Mouse (Mus musculus) right cerebral cortex, postnatal 4 days (tissue): Measurements from ENCODE around the gene Pias1.

Experiments
- DNase-seq: peaks from one replicate; pipeline ENCODE4 v3.0.0-alpha.2; 2022

The Pias1 gene

DNA sequence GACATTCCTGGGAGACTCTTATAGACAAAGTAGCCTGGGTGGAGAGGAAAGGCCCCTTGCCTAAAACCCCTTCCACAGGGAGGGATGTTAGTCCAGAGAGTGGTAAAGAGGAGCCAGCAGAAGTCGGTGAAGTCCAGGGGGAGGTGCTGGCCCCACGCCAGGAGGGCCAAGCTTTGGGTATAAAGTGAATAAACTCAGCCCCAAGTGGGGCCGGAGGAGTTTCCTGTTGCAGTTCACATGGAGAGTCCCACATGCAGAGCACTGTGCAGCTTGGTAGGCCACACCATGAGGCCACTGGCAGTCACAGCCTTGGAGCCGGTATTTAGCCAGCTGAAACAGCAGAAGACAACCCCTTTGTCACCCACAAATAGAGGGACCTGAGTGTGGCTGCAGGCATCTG is 133.2 kb downstream of the Pias1 start:
- DNase-seq, result no peak

DNA sequence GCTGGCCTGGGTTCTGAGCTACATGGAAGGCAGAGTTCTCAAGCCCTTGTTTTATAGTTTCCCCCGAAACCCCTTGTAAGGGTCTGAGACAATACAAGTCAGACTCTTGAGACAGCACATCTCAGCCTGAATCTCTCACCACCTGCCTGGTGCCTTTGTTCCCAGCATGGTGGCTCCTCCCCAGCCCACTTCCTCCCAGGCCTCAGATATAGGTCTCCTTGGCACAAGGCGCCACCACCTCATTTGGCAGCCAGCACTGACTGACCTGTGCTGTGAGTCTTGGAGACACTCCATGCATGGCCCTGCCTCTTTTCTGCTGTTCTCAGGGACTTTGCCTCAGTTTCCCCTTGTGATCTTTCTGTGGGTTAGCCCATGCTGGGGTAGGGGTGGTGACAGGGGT is 136.2 kb downstream of the Pias1 start:
- no peak for DNase-seq

DNA sequence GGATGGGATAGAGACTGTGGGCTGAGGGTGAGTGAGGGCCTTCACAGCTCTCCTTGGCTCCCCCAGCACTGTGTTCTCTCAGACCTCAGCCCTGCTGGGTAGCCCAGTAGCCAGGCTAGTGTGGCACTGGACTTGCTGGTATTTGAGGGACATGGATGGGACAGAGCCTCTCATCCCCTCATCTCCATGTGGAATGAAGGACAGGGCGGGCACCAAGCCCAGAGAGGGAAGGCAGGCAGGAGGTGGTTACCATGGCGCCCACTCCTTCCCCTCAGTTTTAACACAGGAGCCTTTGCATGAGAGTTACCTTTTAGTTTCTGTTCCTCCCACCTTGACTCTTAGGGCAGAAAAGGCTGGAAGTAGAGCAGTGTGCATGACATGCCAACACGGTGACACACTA is 139.1 kb downstream of the Pias1 start:
- DNase-seq, result peak; percentile 27

DNA sequence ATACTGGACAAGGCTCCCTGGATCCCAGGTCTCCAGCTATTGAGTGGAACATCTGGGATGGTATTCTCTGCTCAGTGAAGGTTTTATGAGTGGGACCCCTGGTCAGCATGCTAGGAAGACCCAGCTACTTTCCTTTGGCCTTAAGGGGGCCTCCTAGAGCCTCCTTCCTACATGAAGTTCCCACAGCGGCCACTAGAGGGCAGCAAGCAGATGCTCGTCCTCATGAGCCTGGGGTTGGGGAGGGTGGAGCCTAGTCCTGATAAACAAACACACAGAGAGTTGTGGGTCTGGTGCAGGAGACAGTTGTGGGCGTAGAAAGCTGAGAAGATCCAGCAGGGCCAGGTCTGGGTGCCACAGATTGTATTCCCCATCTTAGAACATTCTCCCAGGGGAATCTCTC is 140.0 kb downstream of the Pias1 start:
- DNase-seq, result peak; percentile 90

- DNase-seq, result no peak
These were observed 143.3 kb downstream of the Pias1 start for GRCm38 (mm10) chr9:62844461-62844860.

DNA sequence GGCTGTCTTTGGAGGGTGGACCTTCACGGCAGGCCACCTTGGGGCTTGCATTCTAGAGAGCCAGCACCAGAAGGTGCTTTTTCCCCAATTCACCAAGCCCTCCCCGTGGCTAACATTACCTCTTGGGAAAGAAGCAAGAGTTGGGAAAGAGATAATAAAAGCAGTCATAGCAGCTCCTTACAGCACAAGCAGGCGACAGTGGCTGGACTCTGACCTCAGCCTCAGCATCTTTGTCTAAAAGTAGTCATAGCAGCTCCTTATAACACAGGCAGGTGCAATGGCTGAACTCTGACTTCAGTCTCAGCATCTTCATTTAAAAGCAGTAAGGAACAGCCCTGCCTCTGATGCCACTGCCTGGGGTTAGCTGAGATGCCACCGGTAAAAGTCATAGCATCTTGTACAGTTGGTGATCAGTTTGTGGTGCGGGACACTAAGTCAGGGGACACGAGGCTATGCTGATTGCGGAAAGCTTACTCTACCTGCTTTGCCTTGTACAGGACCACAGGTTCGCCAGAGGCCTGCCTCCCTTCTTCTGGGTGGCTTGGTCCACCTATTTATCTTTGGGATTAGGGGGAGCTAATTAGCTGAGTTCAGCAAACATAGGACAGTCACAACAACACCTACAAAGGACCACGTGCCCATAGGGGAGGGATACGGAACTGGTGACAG is 144.2 kb downstream of the Pias1 start:
- DNase-seq, result no peak

- DNase-seq, result no peak
These were observed 148.5 kb downstream of the Pias1 start for GRCm38 (mm10) chr9:62839172-62839770.

DNA sequence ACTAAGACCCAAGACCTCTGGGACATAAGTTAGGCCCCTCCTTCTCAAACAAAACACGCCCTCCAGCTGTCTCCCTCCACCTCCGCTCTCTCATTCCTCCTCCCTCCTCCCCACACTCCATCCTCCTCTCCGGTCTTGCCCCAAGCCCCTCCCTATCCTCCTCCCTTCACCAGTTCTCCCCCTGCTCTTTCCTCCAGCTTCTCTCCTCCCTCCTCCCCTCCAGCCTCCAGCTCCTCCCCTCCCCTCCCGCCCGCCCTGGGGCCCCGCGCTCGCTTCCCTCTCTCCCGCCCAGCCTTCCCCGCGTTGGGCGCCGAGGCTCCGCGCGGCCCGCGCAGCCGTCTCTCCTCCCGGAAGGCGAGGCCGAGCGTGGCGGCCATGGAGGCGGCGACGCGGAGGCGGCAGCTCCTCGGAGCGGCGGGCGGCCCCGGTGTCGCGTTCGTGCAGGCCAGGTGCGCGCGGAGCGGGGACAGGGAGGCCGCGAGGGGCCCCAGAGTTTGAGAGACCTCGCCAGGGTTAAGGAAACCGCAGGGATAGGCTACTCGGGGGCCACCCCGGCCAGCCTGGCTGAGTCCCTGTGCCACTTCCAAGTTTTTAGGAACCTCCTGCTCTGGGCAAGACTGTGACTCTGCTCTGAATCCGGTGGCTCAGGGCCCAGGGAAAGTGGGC is 149.1 kb downstream of the Pias1 start, which contains the start of gene Cln6:
TSS of gene Cln6 (plus strand) at position 280 of the 666 bp plus-strand sequence.
- DNase-seq, result peak; percentile 58

DNA sequence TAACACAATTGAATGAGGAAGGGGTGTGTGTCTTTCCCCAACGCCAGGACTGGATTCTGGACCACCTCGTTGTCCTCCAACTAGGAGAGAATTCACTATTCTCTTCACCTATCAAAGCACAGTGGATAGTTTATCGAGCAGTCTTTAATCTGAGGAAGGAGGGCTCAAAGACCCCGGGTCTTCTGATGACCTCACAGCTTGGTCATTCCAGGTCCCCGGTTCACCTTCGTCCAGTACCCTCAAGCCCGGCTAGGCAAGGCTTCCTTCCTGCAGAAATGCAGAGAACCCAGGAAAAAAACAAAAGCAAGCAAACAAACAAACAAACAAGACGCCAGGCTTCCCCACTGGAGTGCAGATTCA is 149.6 kb downstream of the Pias1 start:
- no peak for DNase-seq

GRCm38 (mm10) chr9:62837611-62838010 is 150.1 kb downstream of the Pias1 start:
- no peak for DNase-seq

GRCm38 (mm10) chr9:62835705-62836446 is 151.8 kb downstream of the Pias1 start:
- no peak for DNase-seq

DNA sequence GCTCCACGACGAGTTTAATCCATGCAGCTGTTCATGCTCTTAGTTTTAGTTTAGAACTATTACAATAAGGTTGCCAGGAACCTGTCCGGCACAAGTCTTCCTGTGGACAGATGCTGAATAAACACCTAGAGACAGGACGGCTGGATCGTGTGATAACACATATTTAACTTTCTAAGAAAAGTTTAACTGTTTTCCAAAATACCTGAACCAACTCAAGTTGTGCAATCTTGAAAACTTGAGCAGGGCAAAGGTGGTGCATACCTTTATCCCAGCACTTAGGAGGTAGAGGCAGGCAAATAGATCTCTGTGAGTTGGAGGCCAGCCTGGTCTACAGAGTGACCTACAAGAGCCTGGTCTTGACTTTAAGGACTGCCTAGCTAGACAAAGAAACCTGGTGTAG is 152.8 kb downstream of the Pias1 start:
- no peak for DNase-seq

- DNase-seq, result no peak
These were observed 157.8 kb downstream of the Pias1 start for GRCm38 (mm10) chr9:62829877-62830276.

- peak; percentile 92 for DNase-seq
These were observed 159.1 kb downstream of the Pias1 start for GRCm38 (mm10) chr9:62828662-62829086.
